Mouse (Mus musculus) urinary bladder, postnatal 4 days (tissue): ENCODE results near the gene Pip5kl1.
A peak's percentile ranks its signal among the peaks of the same experiment; 100 is the strongest.

Experiments used
- DNase-seq, 2 experiments: peaks; one replicate each; pipeline ENCODE4 v3.0.0; 2021 to 2022; ENCODE audit warnings: low spot score in 2 of 2

Gene Pip5kl1

DNA sequence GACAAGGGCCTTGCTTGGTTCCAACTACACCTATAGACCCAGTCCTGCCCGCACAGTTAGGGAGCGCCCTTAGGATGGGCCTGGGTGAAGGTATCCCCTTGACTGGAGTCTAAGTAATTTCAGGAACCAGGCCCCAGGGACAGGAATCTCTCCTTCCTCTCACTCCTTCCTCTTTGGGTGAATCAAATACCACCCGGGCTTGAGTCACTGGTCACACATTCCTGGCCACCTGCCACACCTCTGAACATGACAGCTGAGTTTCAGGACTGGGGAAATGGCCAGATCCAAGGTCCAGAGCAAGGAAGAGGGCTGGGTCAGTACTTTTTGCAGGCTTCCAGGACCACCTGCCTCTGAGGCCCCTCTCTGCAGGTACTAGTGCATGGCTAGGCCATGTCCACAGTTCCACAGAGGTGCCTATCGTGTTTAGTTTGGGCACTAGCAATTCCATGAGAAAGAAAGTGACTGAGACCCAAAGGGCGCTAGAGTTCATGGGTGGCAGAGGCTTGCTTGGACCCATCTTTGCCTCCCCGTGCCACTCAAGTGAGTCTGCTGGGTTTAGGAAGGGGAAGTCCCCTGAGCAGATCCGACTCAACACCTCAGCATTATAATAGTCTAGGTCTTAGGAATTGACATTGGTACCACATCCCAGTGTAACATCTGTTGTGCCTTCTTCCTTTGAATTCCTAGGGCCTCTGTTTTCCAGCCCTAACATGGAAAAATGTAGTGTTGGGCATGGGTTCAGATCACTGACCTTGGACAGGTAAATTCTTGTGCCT lies 26.4 kb upstream of the Pip5kl1 start:
- DNase-seq = no peak

GRCm38 (mm10) chr2:32549171-32549570 lies 25.4 kb upstream of the Pip5kl1 start:
- no peak for DNase-seq

DNA sequence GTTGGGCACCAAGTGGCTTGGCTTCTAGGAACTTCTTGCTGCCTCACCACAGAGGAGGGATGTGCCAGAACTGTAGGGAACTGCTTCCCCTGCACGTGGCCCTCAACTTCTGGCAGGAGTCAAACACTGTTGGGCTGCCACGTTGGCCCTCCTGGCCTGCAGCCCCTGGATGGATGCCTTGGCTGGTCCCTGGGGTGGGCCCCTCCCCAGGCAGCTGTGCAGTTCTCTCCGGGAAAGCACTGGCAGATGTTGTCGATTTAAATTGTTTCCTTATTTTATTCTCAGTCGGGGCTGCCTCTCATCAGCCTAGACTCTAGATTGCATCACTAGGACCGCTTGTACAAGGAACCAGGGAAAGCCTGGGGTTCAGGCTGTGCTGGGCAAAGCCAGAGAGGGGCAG lies 24.8 kb upstream of the Pip5kl1 start:
- peak; percentile 75 to 81 for DNase-seq

- DNase-seq = no peak
These were observed 23.4 kb upstream of the Pip5kl1 start for GRCm38 (mm10) chr2:32551236-32551635.

- no peak for DNase-seq
These were observed 20.9 kb upstream of the Pip5kl1 start for GRCm38 (mm10) chr2:32553592-32554148.

DNA sequence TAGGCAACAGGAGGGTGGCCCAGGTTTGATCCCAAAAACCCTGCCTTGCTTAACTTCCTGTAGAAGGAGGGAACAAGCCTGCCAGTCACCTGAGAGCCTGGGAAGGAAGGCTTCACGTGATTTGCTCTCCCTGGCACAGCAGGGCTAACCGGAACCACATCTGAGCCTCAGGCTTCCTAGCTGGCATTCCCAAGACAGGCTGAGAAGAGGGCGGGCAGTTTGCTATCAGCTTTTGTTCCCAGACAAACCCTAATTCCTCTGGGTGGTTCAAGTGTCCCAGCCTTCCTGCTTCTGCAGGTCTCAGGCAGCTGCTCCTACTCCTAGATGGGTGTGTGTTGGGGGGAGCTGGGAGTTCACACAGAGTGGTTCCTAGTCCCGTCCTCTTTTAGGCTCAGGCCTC lies 19.1 kb upstream of the Pip5kl1 start:
- DNase-seq = no peak

DNA sequence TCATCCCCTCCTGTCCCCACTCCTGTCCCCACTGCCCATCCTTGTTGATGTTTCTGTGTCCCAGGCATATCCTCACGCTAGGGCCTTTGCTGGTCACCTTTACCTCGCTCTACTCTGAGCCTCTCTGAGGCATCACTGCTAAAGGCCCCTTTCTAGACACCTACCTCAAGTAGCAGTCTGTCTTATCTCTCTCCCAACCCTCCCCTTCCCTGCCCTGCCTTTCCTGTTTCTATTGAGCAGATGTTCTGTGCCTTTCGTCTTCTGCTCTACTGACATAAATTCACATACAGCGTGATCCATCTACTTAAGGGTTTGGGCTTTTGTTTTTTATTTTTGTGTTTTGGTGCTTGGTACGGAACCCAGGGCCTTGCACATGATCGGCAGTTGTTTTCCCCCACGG lies 18.6 kb upstream of the Pip5kl1 start:
- DNase-seq = no peak

DNA sequence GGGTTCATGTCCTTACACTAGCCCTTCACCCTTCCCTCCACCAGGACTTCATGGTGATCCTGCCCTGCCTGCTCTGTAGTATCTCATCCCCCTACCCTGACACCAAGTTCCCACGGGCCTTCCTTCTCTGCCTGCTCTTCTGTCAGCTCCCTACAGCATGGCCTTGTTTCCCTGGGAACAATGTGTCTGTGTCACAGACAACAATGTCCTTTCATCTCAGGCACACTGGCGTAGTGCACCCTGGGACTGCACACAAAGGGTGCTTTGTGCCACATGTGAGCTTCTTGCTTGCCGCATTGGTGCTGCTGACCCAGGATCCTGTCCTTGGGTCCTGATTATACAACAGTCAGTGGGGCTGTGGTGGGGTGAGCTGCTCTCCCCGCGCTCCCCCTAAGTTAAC lies 15.0 kb upstream of the Pip5kl1 start:
- no peak for DNase-seq

DNA sequence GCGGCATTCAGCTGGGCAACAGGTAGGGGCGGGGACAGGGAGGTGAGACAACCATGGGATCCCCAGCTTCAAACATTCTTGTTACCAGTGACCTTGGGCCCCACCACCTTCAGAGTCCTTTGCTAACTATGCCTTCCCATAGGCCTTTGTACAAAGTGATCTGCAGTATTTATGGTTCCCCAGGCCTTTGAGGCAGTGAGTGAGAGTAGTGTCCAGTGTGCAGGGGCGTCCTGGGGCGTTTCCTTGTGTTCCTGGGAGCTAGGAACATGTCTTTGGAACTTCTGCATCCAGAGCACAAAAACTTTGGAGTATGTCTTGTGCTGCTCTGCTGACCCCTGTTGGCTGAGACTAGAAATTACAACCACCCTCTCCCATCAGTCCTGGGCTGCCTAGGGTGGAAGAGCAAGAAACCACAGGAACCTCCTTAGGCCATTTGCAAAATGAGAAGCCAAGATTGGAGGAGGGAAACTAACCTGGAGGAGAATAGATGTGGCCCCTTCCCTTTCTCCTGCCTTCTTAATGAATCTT lies 8.0 kb upstream of the Pip5kl1 start:
- no peak for DNase-seq

DNA sequence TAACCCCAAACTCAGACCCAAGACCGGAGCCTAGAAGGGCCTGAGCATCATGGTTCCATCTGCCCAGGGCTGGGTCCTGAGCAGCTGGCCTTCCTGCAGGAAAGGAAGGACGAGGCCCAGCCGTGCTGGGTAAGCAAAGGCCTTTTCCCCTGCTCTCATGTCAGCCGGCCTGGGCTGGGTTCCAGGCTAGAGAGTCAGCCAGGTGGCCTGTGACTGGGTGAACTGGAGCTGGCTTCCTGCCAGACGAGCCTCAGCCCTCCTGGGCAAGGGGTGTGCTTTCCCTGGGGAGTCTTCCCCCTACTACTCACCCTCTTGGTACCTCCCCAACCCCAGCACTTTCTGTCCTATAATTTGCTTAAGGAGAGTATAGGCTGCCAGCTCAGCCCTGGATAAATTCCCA lies 6.4 kb upstream of the Pip5kl1 start:
- no peak for DNase-seq

GRCm38 (mm10) chr2:32568941-32569340 lies 5.7 kb upstream of the Pip5kl1 start:
- no peak for DNase-seq

GRCm38 (mm10) chr2:32570698-32571494 lies 3.7 kb upstream of the Pip5kl1 start, which contains the start of gene Dpm2:
Gene Dpm2 (plus strand): TSS chr2:32570858.
- DNase-seq = peak; percentile 81 to 89

DNA sequence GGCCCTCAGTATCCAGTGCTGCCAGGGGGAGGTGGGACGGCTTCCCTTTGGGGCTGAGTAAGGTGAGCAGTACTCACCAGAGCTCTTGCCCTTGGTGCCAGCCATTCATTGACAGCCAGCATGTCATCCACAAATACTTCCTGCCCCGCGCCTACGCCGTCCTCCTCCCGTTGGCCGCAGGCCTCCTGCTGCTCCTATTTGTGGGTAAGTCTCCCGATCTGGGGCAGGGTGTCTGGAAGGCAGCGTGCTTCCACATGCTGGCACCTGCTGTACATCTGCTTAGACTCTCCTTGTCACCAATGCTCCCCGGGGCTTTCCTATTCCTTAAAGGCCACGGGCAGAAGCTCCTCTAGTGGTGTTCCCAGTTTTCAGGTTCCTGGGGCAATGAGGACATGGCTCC lies 2.4 kb upstream of the Pip5kl1 start:
- no peak for DNase-seq

DNA sequence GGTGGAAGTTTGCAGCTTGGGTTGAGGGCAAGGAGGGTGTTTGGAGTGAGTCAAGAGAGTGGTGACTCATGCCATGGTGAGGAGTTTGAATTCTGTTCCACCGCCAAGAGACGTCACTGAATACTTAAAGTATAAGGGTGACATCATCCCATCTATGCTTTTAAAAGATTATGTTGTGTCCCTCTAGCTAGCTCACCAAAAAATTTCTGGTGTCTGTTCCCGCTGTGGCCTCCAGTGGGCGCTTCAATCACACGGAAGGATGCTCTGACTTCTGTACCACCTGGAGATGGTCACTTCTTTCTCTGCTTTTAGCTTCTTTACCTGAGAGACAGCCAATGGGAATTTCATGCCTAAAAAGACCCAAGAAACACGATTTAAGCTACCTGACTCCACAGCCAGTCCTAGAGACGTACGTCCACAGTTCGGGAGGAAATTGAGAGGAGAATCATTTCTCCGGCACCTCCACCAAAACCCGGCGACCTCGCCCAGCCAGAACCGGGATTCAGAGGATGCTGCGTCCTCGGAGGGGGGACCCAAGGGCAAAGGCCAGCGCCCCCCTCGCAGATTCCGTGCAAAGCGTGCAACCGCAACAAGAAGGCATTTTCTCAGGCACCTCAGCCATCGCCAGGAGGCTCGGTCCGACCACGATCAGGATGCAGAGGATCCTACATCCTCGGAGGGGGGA lies 446 bp downstream of the Pip5kl1 start:
- DNase-seq = no peak

DNA sequence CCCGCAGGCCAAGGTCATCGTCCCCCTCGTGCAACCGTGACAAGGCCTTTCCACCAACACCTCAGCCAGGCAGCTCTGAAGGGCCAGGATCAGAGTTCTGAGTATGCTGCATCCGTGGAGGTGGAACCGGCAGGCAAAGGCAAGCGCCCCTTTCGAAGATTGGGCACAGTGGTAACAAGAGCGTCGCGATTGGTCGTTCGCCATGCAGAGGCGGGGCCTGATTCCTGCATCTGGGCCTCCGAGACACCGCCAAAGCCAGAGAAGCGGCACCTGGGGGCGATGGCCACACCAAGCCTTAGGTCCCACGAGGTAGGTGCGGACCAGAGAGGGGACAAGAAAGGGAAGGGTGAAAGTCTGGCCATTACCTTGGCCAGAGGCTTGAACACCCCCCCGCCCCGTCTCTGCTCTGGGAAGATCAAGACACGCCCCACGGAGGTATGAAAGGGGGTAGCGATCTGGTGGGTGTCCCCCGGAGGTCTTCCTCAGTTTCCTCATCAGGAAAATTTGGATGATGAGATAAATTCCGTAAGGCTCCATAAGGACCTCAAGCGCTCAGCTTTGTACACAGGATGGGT lies 1.1 kb downstream of the Pip5kl1 start, which contains the start of gene 9430097D07Rik:
TSS of gene 9430097D07Rik (minus strand) at position 99 of the 575 bp plus-strand sequence.
- DNase-seq = no peak

DNA sequence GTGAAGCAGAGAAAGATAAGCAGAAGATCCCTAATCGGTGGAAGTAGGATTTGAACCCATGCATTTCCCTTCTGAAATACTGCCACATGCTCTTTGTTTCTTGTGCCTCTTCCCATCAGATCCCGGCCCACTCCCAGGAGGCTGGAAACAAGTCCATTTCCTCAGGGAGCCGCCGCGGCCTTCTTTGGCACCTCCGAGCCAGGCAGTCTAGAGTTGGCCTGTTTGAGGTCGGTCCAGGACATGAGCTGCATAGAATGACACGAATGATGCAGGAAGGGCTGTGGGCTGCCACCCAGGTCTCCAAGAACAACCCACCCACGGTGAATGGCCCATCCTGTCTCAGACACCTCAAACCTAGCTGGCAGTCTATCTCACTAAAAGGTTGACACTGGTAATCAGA lies 1.9 kb downstream of the Pip5kl1 start:
- DNase-seq = no peak

DNA sequence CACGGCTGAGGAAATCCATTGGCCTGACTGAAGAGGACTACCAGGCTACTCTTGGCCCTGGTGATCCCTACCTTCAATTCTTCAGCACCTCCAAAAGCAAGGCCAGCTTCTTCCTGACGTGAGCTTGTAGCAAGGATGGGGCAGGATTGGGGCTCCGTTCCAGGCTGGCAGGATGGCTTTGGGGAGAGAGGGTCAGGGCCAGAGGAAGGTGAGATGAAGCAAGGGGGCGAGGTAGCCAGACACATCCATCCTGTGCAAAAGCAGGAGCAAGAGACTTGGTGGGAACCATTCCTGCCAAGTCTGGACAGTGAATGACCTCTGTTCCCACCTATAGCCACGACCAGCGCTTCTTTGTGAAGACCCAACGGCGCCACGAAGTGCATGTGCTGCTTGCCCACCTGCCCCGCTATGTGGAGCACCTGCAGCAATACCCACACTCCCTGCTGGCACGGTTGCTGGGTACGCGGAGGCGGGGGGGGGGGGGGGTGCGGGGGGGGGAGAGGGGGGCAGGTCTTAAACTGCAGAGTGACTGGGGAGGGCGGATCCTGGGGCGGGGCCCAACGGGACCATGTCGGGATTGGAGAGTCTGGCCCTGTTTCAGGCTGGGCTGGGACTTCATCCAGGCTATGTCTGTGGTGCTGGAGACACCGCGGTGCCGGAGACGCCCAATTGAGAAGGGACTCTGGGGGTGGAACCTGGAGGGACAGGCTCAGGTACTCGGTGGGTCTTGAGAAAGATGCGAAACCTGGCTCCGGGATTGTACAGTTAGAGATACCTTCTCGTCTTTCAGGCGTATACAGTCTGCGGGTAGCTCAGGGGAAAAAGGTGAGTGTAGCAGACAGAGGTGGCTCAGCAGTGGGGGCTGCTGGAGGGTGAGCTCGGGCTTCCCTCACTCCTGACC lies 3.8 kb downstream of the Pip5kl1 start:
- DNase-seq = no peak

DNA sequence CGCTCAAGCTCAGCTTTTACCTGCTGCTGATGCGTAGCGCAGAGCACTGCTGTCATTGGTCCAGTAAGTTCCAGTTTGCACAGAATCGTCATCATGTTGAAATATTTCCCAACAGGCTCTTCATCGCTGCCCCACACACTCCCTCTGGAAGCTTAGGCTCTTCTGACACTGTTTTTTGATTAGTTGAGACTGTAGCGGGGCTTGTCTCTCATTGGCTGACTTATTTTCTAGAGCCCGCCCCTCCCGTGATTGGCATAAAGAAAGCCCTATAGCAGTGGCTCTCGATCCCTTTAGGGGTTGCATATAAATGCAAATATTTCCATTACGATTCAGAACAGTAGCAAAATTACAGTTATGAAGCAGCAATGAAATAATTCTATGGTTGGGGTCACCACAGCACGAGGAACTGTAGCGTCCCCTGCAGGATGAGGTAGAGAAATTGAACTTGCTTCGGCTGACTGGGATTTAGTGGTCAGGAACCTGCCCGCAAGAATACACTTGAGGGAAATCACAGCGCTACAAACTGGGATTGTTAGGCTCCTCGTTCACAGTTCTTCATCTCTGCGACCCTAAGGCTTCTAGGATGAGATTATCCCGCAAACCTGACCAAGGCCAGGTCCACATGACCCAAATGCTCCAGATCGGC lies 7.0 kb downstream of the Pip5kl1 start:
- no peak for DNase-seq

DNA sequence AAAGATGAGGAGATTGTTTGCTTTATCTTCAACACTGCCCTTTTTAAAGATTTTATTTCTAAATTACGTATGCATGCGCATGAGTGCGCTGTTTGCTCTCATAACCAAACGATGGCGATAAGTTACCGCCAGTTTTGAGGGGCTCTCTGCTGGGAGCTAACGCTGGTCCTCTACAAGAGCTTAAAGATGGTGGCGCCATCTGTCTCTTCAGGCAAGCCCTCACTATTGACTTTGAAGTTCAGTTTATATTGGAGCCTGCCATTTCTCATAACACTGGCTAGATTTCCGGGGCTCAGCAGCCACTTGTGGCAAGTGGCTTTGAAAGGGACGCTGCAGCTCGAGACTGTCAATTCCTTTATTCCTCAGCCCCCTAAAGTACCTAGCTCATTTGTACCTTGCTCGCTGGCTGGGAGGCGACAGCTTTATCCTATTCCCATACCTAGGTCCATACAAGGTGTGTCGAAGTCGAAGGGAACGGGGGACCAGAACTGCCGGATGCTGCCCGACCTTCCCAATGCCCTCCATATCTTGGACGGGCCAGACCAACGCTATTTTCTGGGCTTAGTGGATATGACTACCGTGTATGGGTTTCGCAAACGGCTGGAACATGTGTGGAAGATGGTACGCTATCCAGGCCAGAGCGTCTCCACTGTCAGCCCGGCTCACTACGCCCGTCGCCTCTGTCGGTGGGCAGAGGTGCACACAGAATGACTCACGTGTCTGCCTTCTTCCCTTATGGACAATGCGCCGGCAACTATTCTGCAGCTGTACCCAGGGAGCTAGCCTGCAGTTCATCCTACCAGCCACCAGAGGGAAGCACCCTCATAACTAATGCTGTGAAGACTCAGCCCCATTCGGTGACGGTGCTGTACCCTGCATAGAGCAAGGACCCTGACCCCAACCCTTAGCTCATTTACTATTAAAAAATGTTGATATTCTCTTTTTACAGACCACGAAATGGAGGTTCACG lies 8.5 kb downstream of the Pip5kl1 start:
- DNase-seq = peak; percentile 72 to 79
